Mouse (Mus musculus): Measurements from ENCODE around the gene Prdm8. TPM values are rescaled to one million over a fixed set of nuclear protein-coding genes. Genes with fewer than 3 reads are reported as not detected.

Prdm8 gene
- under 1 TPM; 0.47 to 0.90 (median 0.63) TPM for total RNA-seq (2022)

- DNase-seq (ENCODE audit: low spot score in 2 of 2) = peak; percentile 78 to 85
These were observed at the start of gene Prdm8 for GRCm38 (mm10) chr5:98167180-98167824. Prdm8 (plus strand) TSS chr5:98167198.

- no peak for DNase-seq (ENCODE audit: low spot score in 2 of 2)
These were observed 39.9 kb upstream of the Prdm8 start for GRCm38 (mm10) chr5:98127074-98127473.

- no peak for DNase-seq (ENCODE audit: low spot score in 2 of 2)
These were observed 28.3 kb upstream of the Prdm8 start for GRCm38 (mm10) chr5:98138545-98139296.

GRCm38 (mm10) chr5:98139297-98139660, 27.7 kb upstream of the Prdm8 start:
- DNase-seq (ENCODE audit: low spot score in 2 of 2) = no peak

- DNase-seq (ENCODE audit: low spot score in 2 of 2) = no peak
These were observed 20.1 kb upstream of the Prdm8 start for GRCm38 (mm10) chr5:98146895-98147294.

- no peak for DNase-seq (ENCODE audit: low spot score in 2 of 2)
These were observed 882 bp upstream of the Prdm8 start for GRCm38 (mm10) chr5:98166116-98166515.

- no peak for DNase-seq (ENCODE audit: low spot score in 2 of 2)
These were observed 1.6 kb downstream of the Prdm8 start for GRCm38 (mm10) chr5:98168356-98169285.

- no peak for DNase-seq (ENCODE audit: low spot score in 2 of 2)
These were observed 2.7 kb downstream of the Prdm8 start for GRCm38 (mm10) chr5:98169376-98170351.

GRCm38 (mm10) chr5:98171651-98172230, 4.7 kb downstream of the Prdm8 start:
- DNase-seq (ENCODE audit: low spot score in 2 of 2) = no peak

- DNase-seq (ENCODE audit: low spot score in 2 of 2) = no peak
These were observed 5.6 kb downstream of the Prdm8 start for GRCm38 (mm10) chr5:98172502-98173181.

GRCm38 (mm10) chr5:98173694-98174093, 6.7 kb downstream of the Prdm8 start:
- no peak for DNase-seq (ENCODE audit: low spot score in 2 of 2)

GRCm38 (mm10) chr5:98179606-98180005, 12.6 kb downstream of the Prdm8 start:
- DNase-seq (ENCODE audit: low spot score in 2 of 2) = no peak

GRCm38 (mm10) chr5:98180461-98180887, 13.5 kb downstream of the Prdm8 start:
- DNase-seq (ENCODE audit: low spot score in 2 of 2) = no peak

- no peak for DNase-seq (ENCODE audit: low spot score in 2 of 2)
These were observed 14.1 kb downstream of the Prdm8 start for GRCm38 (mm10) chr5:98180888-98181635.

- DNase-seq (ENCODE audit: low spot score in 2 of 2) = no peak
These were observed 14.9 kb downstream of the Prdm8 start for GRCm38 (mm10) chr5:98181686-98182602.

- DNase-seq (ENCODE audit: low spot score in 2 of 2) = no peak
These were observed 15.6 kb downstream of the Prdm8 start for GRCm38 (mm10) chr5:98182603-98182920.

- no peak for DNase-seq (ENCODE audit: low spot score in 2 of 2)
These were observed 16.1 kb downstream of the Prdm8 start for GRCm38 (mm10) chr5:98183031-98183595.

Measured in gastrocnemius, adult 8-10 months (tissue).